Mouse (Mus musculus): ENCODE results near the gene Myt1l.

- TF ChIP-seq CTCF (IDR thresholded peaks at IDR 0.05; ENCODE audit: low read depth, low read length) (no peak), POLR2A (IDR thresholded peaks at IDR 0.05; ENCODE audit: borderline replicate concordance, low read depth, low read length) (no peak)
These were observed 340.6 kb downstream of the Myt1l start for GRCm38 (mm10) chr12:29868781-29869180.

Measured in bone marrow macrophage, adult 2 months (primary cell).